Mouse (Mus musculus): Measurements from ENCODE around the gene Epsti1. TPM values are rescaled to one million over a fixed set of nuclear protein-coding genes. Genes with fewer than 3 reads are reported as not detected.
A peak's percentile ranks its signal among the peaks of the same experiment; 100 is the strongest.
"Not testable (repeated sequence)": the region's sequence is repeated elsewhere in the genome, so short reads cannot be mapped to it uniquely, and the experiment has no call there.

The Epsti1 gene
- total RNA-seq (2021), result under 1 TPM; 0.52 to 0.81 TPM

DNA sequence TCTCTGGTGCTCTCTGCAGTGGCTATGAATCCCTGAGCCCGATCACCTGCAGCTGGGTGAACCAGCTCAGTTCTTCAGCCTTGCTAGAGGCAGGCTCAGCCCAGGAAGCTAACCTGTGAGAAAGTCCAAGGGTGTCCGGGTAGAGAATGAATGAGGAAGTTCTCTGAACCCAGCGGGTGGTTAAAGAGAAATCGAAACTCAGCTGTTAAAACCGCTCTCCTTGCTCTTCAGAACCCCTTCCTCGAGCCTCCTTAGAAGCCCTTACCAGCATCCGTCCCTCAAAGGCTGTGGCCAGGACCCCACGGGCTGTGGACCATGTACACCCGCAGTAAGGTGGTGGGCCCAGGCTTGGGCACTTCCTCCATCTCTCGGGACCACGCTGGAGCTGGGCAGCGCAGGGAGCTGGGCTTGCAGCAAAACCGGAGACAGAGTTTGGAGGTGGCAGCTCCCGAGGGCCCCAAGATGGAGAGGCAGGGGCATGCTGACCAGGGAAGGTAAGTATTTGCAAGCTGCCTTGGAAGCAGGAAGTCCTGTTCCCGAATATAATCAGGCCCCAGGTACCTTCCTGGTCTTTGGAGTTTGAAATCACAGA, at the start of gene Epsti1:
Gene Epsti1, plus strand, starts transcription at position 69 of the 592 bp plus-strand sequence.
- DNase-seq (ENCODE audit: low spot score), result no peak

DNA sequence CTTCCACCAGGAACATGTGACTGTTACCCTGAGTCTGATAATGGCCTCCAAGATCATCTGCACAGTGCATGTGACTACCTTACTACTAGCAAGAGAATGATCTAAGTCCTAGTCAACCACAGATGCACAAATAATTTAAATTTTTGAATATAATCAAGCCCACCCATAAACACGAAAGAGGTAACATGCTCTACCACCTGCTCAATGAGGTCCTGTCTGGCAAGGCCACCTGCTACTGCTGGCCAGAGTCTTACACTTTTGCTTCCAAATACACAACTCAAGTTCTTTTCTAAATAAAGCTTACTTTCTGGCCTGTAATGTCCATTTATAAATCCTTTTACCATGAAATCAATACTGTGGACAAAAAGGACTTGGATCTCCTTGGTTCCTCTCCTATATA, 44.1 kb upstream of the Epsti1 start:
- intact Hi-C loops (cut with DNase I), result no loop called here

More for the DNA sequence above, at the start of gene Epsti1:
- intact Hi-C loops (cut with DNase I), result no loop called here

DNA sequence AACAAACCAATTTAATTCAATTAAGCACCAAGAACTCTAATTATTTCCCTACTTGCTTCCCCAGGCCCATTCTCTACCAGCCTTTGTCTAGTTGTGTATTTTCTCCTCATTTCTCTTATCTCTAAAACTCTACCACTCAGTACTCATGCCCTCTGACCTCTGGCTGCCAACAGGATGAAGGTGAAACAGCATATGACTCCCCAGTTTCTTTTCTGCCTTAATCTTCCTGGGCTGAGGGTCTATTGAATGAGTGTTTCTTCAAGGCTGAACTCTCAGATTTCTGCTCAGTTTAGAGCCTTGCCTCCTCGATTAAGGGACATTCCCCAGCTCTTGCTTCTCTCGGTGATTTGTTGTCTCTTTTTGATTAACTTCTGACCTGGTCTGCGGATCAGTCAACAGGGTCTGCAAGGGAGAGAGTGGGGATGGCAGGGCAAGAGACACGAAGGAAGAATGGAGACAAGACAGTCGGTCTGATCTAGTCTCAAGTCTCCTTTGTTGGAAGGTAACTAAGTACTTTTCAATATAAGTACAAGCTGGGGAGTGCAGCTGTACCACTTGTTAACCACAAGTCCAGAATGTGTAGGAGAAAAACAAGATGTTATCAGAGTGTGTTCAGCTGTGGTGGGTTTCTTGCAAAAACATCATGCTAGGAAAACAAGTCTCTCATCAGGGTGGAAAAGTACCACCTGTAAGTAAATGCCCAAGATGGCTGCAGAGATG, 43.0 kb upstream of the Epsti1 start:
- DNase-seq (ENCODE audit: low spot score), result no peak
- intact Hi-C loops (cut with DNase I), result no loop called here

More for the DNA sequence above, 44.1 kb upstream of the Epsti1 start:
- DNase-seq (ENCODE audit: low spot score), result no peak

DNA sequence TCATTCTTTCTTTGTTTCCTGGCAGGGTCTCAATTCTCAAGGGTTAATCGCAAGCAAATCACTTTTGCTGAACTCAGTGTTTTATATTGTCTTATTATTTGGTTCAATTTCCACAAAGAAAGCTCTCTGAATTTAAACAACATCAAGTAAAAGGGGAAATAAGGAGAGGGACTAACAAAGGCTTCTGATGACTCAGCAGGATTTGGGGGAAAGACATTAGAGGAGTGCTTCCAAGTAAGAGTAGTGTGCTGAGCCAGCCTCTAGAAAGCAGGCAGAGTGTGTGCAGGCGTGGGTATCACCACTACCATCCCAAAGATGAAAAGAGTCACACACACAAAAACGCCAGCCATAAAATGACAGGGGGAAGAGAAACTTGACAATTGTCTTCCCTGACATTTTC, 40.0 kb upstream of the Epsti1 start:
- intact Hi-C loops (cut with DNase I), result no loop called here
- no peak for DNase-seq (ENCODE audit: low spot score)

DNA sequence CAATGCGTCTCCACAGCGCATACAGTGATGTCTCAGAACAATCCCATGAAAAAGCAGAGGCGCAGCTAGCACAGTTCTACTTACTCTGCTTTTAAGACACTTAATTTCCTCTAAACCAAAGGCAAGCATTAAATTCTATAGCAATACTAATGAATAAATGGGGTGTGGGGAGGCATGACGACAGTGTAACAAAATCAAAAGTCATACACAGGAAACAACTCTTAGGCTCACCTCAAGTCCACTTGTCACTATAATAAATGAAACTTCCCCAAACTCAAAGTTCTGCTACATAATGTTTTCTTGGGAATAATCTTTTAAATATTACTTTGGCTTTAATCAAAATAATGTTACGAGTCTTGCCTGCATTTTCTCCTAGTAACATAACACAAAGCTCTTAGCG, 39.5 kb upstream of the Epsti1 start:
- no peak for DNase-seq (ENCODE audit: low spot score)
- intact Hi-C loops (cut with DNase I), result no loop called here

DNA sequence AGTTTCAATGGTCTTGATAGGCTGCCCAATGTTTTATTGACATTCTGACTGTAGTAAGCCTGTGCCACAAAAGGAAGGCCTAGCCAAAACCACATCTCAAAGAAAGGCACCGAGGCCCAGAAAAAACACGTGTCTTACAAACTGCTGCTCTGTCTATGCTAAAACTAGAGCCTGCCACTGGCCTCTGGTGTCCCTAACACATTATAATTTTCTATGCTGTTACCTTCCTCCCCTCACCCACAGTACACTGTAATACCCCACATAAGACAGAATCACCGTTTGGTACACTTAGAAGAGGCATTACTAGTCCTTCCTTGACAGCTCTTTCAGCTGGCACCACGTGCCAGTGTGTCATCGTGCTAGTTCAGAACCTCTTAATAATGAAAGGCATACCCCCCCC, 36.4 kb upstream of the Epsti1 start:
- intact Hi-C loops (cut with DNase I), result no loop called here
- no peak for DNase-seq (ENCODE audit: low spot score)

DNA sequence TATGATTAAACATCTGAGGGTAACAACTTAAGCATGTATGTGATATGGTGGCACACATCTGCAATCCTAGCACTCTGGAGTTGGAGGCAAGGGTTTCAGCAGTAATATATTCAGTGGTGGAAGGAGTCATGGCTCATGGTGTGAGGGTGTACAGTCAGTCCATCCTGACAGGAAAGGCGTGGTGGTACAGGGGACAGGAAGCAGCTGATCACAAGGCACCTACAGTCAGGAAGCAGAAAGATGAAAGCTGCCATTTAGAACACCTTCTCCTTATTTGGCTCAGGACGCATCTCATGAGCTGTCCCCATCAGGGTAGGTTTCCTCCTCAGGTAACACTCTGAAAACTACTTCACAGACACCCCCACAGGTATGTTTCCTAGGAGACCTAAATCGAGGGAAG, 33.1 kb upstream of the Epsti1 start:
- intact Hi-C loops (cut with DNase I), result no loop called here
- DNase-seq (ENCODE audit: low spot score), result no peak

GRCm38 (mm10) chr14:77871380-77871975, 32.6 kb upstream of the Epsti1 start:
- intact Hi-C loops (cut with DNase I), result no loop called here

DNA sequence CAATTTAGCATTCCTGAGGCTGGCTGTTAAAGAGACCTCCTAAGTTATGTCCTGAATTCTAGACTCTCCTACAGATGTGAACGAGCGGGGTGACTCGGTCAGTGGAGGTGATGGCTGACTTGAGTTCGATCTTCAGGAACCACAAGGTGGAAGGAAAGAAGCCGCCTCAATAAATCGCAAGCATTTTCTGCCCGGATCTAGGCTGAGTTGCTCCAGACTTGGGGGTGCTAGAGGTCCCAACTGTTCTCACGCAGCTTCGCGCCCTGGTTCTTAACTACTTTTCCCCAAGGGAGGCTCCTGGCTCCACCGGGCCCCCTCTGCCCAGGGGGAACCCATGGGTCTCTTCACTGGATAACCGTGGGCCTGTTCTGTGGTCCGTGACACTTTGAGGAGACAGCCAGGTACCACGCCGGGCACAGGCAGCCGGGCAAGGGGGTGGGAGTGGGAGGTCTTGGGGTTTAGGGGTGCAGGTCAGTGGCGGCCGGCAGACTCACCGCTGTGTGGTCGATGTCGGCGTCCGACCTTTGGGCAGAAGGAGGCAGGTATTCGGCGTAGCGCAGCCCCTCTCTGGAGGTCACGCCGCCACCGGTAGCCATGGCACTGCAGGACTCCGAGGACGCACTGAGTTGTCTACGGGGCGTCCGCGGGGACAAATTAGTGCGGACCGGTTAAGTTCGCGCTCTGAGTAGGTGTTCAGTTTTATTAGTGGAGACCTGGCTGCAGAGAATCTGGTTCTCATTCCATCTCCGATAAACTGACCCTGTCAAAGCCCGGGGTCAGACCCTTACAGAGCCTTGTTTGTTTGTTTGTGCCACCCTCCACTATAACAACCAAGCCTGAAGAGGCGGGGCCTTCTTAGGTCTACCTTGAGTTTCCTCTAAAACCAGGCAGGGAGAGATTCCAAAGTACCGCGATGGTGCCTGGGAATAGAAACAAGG, 29.5 kb upstream of the Epsti1 start, which contains the start of gene Dnajc15:
Gene Dnajc15, minus strand, starts transcription at position 822 of the 938 bp plus-strand sequence.
- intact Hi-C loops (cut with DNase I), result no loop called here
- DNase-seq (ENCODE audit: low spot score), result peak; percentile 67

More at GRCm38 (mm10) chr14:77871380-77871975, 32.6 kb upstream of the Epsti1 start:
- no peak for DNase-seq (ENCODE audit: low spot score)

DNA sequence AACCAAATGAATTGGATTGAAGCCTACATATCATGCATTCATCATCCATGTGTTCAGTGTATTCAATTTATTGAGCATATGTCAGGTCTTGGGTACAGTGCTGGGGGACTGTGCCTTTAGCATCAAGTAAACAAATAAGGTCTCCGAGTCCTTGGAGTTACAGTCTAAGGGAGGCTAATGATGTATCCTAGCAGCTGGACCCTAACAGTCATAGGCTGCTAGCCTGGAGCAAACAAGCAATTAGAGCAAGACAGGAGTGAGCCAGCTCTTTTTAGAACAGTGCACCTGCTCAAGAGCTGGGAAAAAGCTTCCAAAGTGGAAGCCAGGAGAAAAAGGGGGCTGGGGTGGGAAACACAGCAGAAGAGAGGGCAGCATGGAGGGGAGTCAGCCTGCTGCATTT, 27.8 kb upstream of the Epsti1 start:
- intact Hi-C loops (cut with DNase I), result no loop called here

GRCm38 (mm10) chr14:77877876-77878275, 26.2 kb upstream of the Epsti1 start:
- intact Hi-C loops (cut with DNase I); DNase-seq (ENCODE audit: low spot score): not testable (repeated sequence)

More for the DNA sequence above, 27.8 kb upstream of the Epsti1 start:
- DNase-seq (ENCODE audit: low spot score), result no peak

DNA sequence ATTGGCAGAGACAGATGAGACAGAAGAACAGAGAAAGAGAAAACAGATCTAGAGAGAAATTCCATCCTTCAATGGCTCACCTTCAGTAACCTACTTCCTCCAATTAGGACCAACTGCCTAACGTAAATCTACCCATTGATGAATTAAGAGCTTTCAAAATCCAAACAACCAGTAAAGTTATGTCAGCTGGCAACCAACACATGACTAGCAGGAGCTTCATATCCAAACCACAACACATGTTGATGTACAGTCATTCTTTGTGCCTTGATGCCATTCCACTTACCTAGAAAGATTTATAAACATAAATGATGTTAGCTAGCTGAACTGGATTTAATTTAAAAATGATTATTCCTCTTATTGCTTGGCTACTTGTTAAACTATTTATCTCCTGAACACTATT, 22.0 kb upstream of the Epsti1 start:
- DNase-seq (ENCODE audit: low spot score), result no peak
- intact Hi-C loops (cut with DNase I), result no loop called here

GRCm38 (mm10) chr14:77882669-77883068, 21.4 kb upstream of the Epsti1 start:
- DNase-seq (ENCODE audit: low spot score), result no peak
- intact Hi-C loops (cut with DNase I), result no loop called here

DNA sequence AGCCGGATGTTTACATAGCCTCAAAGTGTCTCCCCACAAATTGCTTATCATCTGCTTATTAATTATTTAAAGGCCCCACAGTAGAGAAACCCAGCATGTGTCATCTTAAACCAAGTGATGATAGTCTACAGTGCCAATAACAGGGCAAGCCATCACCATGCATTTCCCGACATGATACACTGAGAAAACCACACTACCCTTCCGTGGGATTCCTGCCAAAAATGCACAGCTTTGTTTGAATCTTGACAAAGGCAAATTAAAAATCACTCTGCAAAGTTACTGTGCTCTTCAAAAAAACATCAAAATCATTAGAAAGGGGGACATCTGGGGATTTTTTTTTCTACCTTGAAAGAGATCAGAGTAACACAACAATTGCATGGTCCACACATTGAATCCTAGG, 17.7 kb upstream of the Epsti1 start:
- intact Hi-C loops (cut with DNase I), result no loop called here
- DNase-seq (ENCODE audit: low spot score), result no peak

DNA sequence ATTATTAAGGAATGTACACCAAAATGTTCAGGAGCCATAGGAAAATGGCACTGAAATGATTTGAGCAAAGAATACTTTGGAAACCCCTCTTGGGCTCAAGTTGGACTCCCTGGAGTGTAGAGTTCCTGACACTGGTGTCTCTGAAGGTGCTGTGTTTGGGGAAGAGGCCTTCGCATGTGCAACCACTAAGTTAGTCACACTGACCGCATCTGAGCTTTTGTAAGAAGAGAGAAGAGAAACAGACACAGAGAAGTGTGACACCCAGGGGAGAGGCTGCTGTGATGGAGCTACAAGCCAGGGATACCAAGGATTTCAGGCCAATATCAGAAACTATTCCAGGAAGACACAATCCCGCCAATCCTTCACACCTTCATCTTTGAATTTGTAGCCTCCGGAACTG, 17.1 kb upstream of the Epsti1 start:
- no peak for DNase-seq (ENCODE audit: low spot score)
- intact Hi-C loops (cut with DNase I), result no loop called here

- DNase-seq (ENCODE audit: low spot score), result no peak
- intact Hi-C loops (cut with DNase I), result no loop called here
These were observed 14.1 kb upstream of the Epsti1 start for GRCm38 (mm10) chr14:77889911-77890310.

- no peak for DNase-seq (ENCODE audit: low spot score)
These were observed 8.1 kb upstream of the Epsti1 start for GRCm38 (mm10) chr14:77895951-77896350.

DNA sequence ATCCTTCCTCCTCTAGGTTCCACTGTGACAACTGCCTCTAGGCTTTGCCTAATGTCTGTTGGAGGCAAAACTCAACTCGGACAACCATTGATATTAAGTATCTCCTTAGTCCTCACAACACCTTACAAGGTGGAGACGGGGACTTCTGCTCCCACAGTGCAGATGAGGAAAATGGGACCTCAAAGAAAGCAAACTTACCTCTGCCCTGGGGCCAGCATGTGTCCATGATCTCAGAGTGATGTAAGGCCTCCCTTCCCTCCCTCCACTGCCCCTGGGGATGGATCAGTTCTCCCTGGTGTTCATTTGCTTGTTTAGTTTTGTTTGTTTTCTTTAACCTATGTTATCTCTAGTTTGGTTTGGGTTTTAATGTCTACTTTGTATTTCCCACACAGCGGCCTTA, 1.5 kb upstream of the Epsti1 start:
- intact Hi-C loops (cut with DNase I), result no loop called here
- DNase-seq (ENCODE audit: low spot score), result no peak

More at GRCm38 (mm10) chr14:77895951-77896350, 8.1 kb upstream of the Epsti1 start:
- intact Hi-C loops (cut with DNase I), result no loop called here

GRCm38 (mm10) chr14:77905466-77905865, 1.4 kb downstream of the Epsti1 start:
- intact Hi-C loops (cut with DNase I), result no loop called here
- DNase-seq (ENCODE audit: low spot score), result no peak

- intact Hi-C loops (cut with DNase I), result no loop called here
- DNase-seq (ENCODE audit: low spot score), result no peak
These were observed 2.5 kb downstream of the Epsti1 start for GRCm38 (mm10) chr14:77906586-77906985.

Data from heart, postnatal 25 days (tissue).